Mouse (Mus musculus) CD8-positive naive resting alpha-beta T cell, adult 57 days (primary cell): ENCODE data around the gene Cxcr1. TPM values are rescaled to one million over a fixed set of nuclear protein-coding genes. Genes with fewer than 3 reads are reported as not detected.

Experiments used
- total RNA-seq: library from RNA; stranded (reverse); gene quantifications from one replicate; pipeline ENCODE4 v1.2.4, GENCODE M21; 2023

The Cxcr1 gene
- not detected for total RNA-seq

DNA sequence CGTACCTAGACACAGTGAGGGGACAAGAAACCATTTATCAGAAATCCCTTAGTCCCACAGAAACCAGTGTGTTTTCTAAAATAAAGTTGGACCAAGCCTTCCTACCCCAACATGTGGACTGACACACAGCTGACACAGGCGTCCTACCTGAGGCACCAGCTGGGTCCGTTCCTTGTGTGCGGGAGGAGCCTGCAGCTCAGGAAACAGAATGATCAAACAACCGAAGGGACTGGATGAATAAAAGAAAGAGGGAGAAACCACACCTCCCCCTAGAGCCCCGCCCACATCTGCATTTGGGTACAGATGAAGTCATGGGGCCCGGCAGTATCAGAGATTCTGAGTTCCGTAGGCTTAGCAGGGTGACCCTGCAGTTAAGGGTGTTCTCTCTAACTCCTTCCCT lies at the start of gene Cxcr1:
TSS of gene Cxcr1 (minus strand) at position 187 of the 400 bp plus-strand sequence.

DNA sequence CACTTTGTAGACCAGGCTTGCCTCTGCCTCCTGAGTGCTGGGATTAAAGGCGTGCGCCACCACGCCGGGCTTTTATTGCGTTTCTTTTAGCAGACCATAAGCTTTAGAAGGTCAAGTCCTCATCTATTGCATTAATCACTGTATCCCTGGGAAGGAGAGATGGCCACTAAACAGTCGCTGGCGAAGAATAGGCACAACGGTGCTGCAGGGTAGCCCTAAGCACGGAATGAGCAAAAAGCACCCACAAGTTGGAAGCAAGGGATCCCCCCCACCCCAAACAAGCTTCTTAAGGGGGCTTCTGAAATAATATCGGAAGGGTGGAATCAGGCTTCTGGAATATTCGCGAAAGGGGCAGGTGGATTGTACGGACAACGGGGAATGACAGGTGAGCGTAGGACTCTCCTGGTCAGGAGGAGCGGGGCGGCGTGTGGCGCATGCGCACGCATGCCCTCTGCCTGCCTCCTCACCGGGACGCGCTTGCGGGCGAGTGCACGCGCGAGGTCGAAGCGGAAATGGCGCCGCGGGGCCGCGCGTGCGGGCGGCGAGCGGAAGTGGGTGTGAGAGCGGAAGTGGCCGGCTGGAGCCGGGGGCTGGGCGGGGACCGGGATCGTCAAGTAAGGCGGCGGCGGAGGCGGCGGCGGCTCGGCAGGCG lies 41.6 kb upstream of the Cxcr1 start, which contains the start of gene Arpc2:
TSS of gene Arpc2 (plus strand) at position 147 of the 652 bp plus-strand sequence.

GRCm38 (mm10) chr1:74153461-74154184 lies 40.8 kb downstream of the Cxcr1 start, which contains the start of gene Cxcr2:
TSS of gene Cxcr2 (plus strand) at chr1:74153989.

Other genes with a start within 250 kb of the Cxcr1 start
- gene Tns1, start 70.2 kb downstream of the Cxcr1 start, total RNA-seq: 28.5 TPM
- gene Rufy4, start 69.1 kb downstream of the Cxcr1 start, total RNA-seq: 1.3 TPM
- 1.4 TPM for gene Cxcr2, start 40.6 kb downstream of the Cxcr1 start, total RNA-seq
- 357 TPM for gene Arpc2, start 41.5 kb upstream of the Cxcr1 start, total RNA-seq
- gene Gpbar1, start 83.9 kb upstream of the Cxcr1 start, total RNA-seq: 0.98 TPM
- 139 TPM for gene Aamp, start 90.1 kb upstream of the Cxcr1 start, total RNA-seq
- 25.7 TPM for gene Pnkd, start 90.3 kb upstream of the Cxcr1 start, total RNA-seq
- 1.4 TPM for gene Tmbim1, start 111.0 kb upstream of the Cxcr1 start, total RNA-seq
- not detected for gene Catip, start 167.5 kb upstream of the Cxcr1 start, total RNA-seq
- 2.9 TPM for gene Slc11a1, start 180.6 kb upstream of the Cxcr1 start, total RNA-seq
- gene Ctdsp1, start 196.9 kb upstream of the Cxcr1 start, total RNA-seq: 104 TPM
- 2.4 TPM for gene Vil1, start 214.7 kb upstream of the Cxcr1 start, total RNA-seq